Mouse (Mus musculus) right cerebral cortex, postnatal 4 days (tissue): Measurements from ENCODE around the gene Saal1.
"Not testable (repeated sequence)": the region's sequence is repeated elsewhere in the genome, so short reads cannot be mapped to it uniquely, and the experiment has no call there.

Source experiments
- DNase-seq: peaks from one replicate; pipeline ENCODE4 v3.0.0-alpha.2; 2022

Saal1 gene

DNA sequence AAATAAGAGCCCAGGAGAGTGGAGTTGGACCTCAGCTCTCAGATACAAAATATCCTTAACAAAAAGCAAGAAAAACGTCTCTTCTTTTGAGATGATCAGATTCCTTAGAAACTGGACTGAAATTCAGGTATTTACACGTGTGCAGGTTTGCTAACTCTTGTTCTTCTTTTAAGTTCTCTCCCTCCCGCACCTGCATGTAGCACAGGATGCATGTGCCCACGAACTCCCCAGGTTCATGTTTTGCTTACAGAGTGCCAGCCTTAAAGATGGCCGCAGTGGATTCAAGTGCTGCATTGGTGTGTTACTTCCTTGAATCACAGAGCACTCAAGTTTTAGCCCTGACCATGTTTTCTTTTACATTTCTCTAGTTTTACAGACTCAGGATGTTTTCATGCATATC is 23.7 kb downstream of the Saal1 start:
- DNase-seq, result no peak

DNA sequence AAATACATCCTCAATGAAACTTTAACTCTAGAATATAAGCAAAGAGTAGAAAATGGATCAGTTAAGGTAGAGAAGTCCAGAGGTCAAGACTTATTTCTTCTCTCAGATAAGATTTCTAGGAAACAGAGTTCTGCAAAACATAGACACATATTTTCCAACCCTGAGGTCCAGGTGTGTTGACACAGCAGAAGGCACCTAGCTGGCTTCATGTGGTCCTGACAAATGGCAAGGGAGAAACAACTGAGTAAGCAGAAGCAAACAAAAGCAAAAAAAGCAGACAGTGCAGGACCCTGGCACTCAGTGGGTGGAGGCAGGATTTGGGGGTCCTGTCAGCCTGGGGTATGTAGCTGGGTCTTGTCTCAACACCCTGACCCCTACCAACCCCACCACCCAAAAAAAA is 29.7 kb downstream of the Saal1 start:
- no peak for DNase-seq

GRCm38 (mm10) chr7:46679044-46679443 is 31.4 kb downstream of the Saal1 start:
- not testable (repeated sequence) for DNase-seq

GRCm38 (mm10) chr7:46678417-46678816 is 32.1 kb downstream of the Saal1 start:
- DNase-seq, result no peak

- no peak for DNase-seq
Observed at GRCm38 (mm10) chr7:46676808-46677360, 33.6 kb downstream of the Saal1 start.

DNA sequence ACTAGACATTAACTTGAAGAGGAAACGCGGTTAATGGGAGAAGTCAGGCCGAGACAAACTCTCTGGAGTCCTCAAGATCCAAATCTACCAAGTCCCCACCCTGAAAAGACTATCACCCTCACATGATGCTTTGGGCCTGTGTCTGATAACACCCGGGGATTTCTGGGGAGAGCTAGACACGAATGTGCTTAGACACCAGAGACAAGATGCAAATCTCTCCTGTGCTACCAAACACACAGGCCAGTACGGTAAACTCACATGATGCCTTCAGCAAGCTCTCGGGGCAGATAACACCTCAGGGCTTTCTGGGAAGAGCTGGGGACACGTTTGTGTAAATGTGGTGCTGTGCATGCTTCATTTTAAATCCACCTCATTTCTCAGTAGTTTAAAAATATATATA is 34.6 kb downstream of the Saal1 start:
- no peak for DNase-seq

DNA sequence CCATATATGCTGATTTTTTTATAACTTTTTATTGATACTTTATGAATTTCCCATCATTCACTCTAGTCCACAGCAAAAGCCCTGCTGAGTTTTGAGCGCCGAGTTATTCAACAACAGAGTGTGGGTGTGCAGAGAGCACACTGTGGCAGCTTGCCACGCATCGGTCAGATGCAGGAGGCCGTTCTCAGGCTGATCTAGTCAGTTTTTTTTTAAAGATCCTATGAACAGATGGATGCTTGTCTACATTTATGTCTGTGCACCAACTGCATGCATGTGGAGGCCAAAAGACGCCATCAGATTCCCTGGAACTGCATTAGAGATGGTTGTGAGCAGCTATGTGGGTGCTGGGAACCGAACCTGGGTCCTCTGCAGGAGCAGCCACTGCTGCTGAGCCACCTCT is 35.4 kb downstream of the Saal1 start:
- no peak for DNase-seq

DNA sequence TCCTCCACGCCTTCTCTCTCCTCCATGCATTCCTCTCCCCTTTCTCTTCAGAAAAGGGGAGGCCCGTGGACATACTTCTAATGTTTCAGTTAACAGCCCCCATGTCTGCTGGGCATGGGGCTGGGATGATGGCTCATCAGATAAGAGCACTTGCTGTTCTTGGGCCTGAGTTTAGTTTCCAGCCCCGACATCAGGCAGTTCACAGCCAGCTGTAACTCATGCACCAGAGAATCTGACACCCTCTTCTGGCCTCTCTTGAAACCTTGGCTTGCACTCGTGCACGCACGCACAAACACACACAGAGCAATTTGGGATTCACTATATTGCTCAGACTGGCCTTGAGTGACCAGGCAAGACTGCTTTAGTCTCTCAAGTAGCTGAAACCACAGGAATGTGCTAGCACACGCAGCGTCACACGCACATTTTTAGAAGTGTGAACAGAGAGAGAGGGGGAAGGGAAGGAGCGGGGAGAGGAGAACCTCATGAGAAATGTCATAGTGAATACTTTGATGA is 38.3 kb downstream of the Saal1 start, which contains the start of gene Tph1:
Tph1 (minus strand) TSS at position 378 of the 513 bp plus-strand sequence.
- DNase-seq, result no peak

DNA sequence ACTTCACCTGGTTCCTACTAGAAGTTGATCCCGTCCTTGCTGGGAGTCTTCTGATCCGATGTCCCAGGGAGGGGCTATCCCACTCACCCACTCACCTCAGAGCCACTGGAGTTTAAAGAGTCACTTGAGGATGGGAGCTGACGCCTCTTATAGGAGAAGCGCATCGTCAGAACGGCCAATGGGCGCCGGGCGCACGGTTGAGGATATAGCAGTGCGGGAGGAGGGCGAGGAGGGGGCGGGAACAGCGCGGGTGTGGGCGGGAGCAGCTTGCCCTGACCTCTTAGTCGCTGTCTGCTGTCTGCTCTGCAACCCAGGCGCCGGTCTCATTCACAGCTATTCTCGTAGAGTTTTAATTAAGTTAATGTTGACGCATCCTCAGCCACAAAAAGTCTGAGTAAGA is 43.2 kb downstream of the Saal1 start:
- DNase-seq, result no peak

GRCm38 (mm10) chr7:46665236-46665635 is 45.2 kb downstream of the Saal1 start:
- peak; percentile 53 for DNase-seq

- DNase-seq, result no peak
Observed at GRCm38 (mm10) chr7:46661591-46662090, 48.8 kb downstream of the Saal1 start.

DNA sequence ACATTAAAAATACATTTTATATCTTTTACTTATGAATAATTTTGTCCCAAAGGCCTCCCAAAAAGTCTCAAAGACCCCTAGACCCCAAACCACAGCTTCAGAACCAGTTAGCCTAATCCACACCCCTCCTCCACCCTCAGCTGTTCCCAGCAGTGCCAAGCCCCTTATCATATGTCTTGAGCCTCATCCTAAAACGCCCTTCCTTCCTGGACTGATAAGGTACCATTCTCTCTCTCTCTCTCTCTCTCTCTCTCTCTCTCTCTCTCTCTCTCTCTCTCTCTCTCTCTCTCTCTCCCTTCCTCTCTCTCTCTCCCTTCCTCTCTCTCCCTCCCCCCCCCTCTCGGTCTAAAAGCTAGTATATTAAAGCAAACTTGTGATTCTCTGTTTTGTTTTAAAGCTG is 58.2 kb downstream of the Saal1 start:
- no peak for DNase-seq

DNA sequence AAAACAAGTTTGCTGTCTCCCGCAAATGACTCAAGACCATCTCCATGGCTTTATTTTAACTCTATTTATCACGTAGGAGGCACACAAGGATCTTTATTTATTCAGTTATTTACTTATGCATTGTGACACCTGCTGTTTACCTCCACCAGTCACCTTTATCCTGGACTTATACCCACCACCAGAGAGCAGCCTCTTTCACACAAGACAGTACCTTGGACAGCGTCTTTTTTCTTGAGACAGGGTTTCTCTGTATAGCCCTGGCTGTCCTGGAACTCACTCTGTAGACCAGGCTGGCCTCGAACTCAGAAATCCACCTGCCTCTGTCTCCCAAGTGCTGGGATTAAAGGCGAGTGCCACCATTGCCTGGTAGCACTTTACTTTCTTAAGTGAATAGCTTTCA is 60.2 kb downstream of the Saal1 start:
- DNase-seq, result not testable (repeated sequence)

DNA sequence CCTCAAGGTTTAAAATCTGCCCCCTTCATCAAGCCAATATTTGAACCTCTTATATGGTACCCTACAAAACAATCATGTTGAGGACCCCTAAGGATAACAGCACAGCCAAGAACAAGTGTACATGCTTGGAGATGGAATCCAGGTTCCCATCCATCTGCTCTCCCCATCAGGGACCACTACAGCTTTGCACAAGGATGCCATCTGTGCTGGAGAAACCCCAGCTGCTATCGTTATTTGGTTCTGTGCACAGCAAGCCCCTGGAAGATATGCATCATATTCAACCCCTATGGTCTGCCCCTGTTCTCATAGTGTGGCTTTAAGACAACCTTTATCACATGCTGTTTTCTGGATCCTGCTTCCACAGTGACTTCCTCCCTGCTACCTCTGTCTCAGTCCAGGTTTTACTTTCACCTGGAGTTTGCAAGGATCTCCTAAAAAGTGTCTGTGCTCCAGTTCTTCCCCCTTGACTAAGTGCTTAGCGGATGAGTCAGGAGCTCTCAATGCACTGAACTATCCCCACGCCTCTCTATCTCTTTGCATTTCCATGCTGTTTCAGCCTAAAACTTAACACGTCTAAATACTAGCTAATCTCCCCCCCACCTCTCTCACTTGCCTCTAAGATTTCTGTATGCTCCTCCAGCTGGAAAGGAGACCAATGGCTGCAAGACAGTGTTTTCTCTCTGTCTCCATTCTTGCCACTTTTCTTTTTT is 61.9 kb downstream of the Saal1 start:
- no peak for DNase-seq

DNA sequence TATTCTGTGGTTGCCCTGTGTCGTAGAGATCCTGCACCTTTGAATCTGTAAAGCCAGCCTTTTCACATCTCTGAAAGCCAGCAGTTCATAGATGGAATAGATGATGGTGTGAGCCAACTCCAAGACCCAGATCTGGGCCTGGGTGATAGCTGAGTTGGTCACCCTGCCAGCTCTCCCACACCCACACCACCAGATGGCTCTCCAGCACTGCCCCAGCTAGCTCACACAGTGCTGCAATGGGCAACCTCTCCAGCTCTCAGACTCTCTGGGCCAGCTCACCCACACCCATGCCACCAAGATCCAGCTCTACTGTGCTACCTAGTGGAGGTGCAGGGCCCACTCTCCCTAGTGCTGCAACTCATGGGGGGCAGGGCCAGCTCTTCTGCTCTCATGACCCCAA is 67.3 kb downstream of the Saal1 start:
- DNase-seq, result peak; percentile 22

DNA sequence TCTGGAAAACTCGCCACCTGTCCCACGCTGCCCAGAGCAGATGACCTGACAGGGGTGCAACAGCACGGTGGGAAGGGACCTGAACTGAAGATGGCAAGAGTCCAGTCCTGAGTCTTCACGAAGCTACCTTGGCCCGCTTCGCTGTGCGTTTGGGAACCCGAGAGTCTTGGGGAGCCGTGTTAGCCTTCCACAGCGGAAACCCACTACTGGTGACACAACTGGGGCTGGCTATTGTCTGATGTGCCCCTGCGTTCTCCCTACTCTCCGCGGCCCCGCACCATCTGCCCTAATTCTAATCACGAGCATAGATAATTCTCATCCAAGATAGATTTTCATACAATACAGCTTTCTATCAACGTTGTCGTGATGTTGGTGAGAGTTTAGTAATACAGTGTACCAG is 70.4 kb downstream of the Saal1 start:
- no peak for DNase-seq

DNA sequence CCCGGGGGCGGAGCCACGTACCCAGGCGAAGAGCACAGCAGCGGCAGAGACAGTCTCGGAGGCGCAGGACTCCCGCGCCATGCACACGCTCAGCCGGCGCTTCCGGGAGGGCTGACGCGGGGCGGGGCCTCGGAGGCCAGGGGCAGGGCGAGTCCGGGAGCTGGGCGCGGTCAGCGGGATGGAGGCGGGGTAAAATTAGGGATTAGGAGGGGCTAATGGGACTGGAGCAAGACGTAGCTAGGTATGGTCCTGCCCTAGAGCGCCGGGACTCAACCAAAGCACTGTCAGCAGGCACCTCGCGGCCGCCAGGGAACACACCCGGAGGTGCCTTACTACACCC is 70.8 kb downstream of the Saal1 start, which contains the start of gene Sergef:
Sergef (minus strand) TSS at position 116 of the 340 bp plus-strand sequence.
- peak; percentile 83 for DNase-seq

DNA sequence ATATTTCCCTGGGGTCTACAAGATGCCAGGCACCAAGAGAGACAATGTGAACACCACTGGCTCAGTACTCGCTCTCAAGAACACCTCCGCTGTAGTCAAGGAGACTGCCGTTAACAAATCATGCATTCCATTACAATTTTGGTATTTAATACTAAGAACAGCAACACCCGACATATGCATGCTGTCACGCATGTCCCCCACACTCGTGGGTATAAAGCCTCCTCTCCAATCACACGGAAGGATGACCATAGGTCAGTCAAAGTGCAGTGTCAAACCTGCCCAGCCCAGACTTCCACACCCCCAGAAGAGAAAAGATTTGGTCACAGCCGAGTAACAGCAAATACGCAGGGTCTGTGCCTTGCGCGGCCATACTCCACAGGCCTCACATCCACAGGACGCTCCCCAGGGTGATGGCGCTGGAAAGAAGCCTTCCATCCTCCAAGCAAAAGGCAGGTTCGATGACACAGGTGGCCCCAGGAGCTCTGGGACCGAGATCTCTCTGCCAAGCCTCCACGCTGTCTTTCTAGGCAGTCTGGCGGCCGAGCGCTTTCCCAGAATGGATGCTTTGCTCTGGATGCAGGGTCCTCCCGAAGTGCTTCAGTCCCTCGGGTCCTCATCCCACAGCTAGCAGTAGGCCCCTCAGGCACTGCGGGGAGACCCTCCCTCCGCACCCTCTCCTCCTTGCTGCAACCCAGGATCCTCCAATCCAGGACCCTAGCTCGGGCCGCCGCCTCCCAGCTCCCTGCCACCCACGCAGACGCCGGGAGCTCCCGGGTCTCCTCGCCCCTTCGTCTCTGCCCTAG is 71.4 kb downstream of the Saal1 start:
- DNase-seq, result no peak
